Mouse (Mus musculus): ENCODE data around the gene Pla2g4a. TPM values are rescaled to one million over a fixed set of nuclear protein-coding genes. Genes with fewer than 3 reads are reported as not detected.

The Pla2g4a gene
- polyA plus RNA-seq, 1 experiment from 2014 or later, result 15.5 TPM

- H3K4me2 ChIP-seq, result no peak overlapping the region
- no peaks in the 10 kb centered on the region for H3K4me1 ChIP-seq (replicated peaks)
- no peak overlapping the region for H3K9ac ChIP-seq (replicated peaks)
- no peak for ATAC-seq (ENCODE audit: insufficient number of reproducible peaks, insufficient read depth, low FRiP score, low TSS enrichment, low read depth)
- H3K36me3 ChIP-seq, result no peaks in the 10 kb centered on the region
- H3K27ac ChIP-seq, result no peak overlapping the region
- no peaks in the 10 kb centered on the region for H3K9me3 ChIP-seq
- H3K27me3 ChIP-seq, result no peaks in the 10 kb centered on the region
- WGBS, result 79% methylated on average over 7 of the region's 7 CpGs
- H3K4me3 ChIP-seq (replicated peaks), result no peak overlapping the region
Observed at GRCm38 (mm10) chr1:149854867-149855266, 106.2 kb downstream of the Pla2g4a start.

DNA sequence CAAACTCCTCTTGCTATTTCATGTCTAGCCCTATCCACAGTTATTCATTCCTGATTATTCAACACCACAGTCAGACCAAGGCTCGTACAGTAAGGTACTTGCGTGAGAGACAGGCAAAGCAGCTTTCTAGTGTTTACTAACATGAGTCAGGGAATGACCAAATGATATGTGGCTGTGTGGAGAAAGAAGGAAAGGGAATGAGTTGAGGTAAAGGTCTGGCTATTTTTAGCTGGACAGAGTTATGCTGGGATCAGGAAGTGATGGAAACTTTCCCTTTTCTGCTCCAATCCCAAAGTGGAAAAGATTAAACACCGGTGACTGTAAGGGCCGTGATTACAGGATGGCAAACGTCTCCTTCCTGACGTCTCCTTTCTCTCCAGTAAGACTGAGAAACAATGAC is 114.4 kb downstream of the Pla2g4a start:
- Histone ChIP-seq H3K4me2 (no peak overlapping the region), H3K4me3 (replicated peaks) (no peak overlapping the region), H3K9ac (replicated peaks) (no peak overlapping the region), H3K27me3 (no peaks in the 10 kb centered on the region), H3K9me3 (no peaks in the 10 kb centered on the region), H3K4me1 (replicated peaks) (no peaks in the 10 kb centered on the region), H3K27ac (no peak overlapping the region), H3K36me3 (no peaks in the 10 kb centered on the region)
- 72% methylated on average over 6 of the region's 6 CpGs for WGBS
- ATAC-seq (ENCODE audit: insufficient number of reproducible peaks, insufficient read depth, low FRiP score, low TSS enrichment, low read depth), result no peak

GRCm38 (mm10) chr1:149841845-149842244 is 119.2 kb downstream of the Pla2g4a start:
- no peak overlapping the region for H3K4me2 ChIP-seq
- H3K9ac ChIP-seq (replicated peaks), result no peak overlapping the region
- H3K4me1 ChIP-seq (replicated peaks), result no peaks in the 10 kb centered on the region
- WGBS, result 97% methylated on average over 1 of the region's 1 CpGs
- no peaks in the 10 kb centered on the region for H3K27me3 ChIP-seq
- H3K36me3 ChIP-seq, result no peaks in the 10 kb centered on the region
- no peaks in the 10 kb centered on the region for H3K9me3 ChIP-seq
- no peak overlapping the region for H3K27ac ChIP-seq
- no peak for ATAC-seq (ENCODE audit: insufficient number of reproducible peaks, insufficient read depth, low FRiP score, low TSS enrichment, low read depth)
- no peak overlapping the region for H3K4me3 ChIP-seq (replicated peaks)

- Histone ChIP-seq H3K36me3 (no peaks in the 10 kb centered on the region), H3K4me1 (replicated peaks) (no peaks in the 10 kb centered on the region), H3K9ac (replicated peaks) (no peak overlapping the region), H3K4me3 (replicated peaks) (no peak overlapping the region), H3K27ac (no peak overlapping the region), H3K9me3 (no peaks in the 10 kb centered on the region), H3K27me3 (no peaks in the 10 kb centered on the region), H3K4me2 (no peak overlapping the region)
- no peak for ATAC-seq (ENCODE audit: insufficient number of reproducible peaks, insufficient read depth, low FRiP score, low TSS enrichment, low read depth)
- 87% methylated on average over 4 of the region's 4 CpGs for WGBS
Observed at GRCm38 (mm10) chr1:149840961-149841416, 120.1 kb downstream of the Pla2g4a start.

GRCm38 (mm10) chr1:149840312-149840930 is 120.7 kb downstream of the Pla2g4a start:
- no peak overlapping the region for H3K4me3 ChIP-seq (replicated peaks)
- H3K4me2 ChIP-seq, result no peak overlapping the region
- WGBS, result 91% methylated on average over 3 of the region's 3 CpGs
- H3K4me1 ChIP-seq (replicated peaks), result no peaks in the 10 kb centered on the region
- no peaks in the 10 kb centered on the region for H3K27me3 ChIP-seq
- no peaks in the 10 kb centered on the region for H3K9me3 ChIP-seq
- no peak overlapping the region for H3K27ac ChIP-seq
- H3K9ac ChIP-seq (replicated peaks), result no peak overlapping the region
- no peak for ATAC-seq (ENCODE audit: insufficient number of reproducible peaks, insufficient read depth, low FRiP score, low TSS enrichment, low read depth)
- H3K36me3 ChIP-seq, result no peaks in the 10 kb centered on the region

DNA sequence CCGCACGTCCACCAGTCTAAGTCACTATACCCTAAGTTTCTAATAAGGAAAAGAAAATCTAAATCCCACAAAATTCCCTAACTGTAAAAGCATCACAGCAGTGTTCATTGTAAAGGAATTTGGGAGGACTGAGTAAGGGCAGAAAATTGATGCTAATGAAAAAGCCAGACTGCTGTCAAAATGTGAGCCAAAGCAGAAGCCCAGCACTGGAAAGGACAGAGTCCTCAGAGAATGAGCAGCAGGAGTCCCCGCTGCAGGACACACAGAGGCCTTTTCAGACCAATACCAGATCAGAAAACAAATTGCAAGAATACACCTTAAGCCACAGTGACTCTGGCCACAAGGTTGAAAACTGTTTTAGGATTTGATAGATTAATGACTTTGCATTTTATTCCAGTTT is 124.6 kb downstream of the Pla2g4a start:
- H3K9me3 ChIP-seq, result no peaks in the 10 kb centered on the region
- 72% methylated on average over 3 of the region's 3 CpGs for WGBS
- ATAC-seq (ENCODE audit: insufficient number of reproducible peaks, insufficient read depth, low FRiP score, low TSS enrichment, low read depth), result no peak

GRCm38 (mm10) chr1:149833876-149834275 is 127.2 kb downstream of the Pla2g4a start:
- Histone ChIP-seq H3K4me1 (replicated peaks) (no peaks in the 10 kb centered on the region), H3K4me2 (no peak overlapping the region), H3K27ac (no peak overlapping the region), H3K9me3 (no peaks in the 10 kb centered on the region), H3K9ac (replicated peaks) (no peak overlapping the region), H3K36me3 (no peaks in the 10 kb centered on the region), H3K4me3 (replicated peaks) (no peak overlapping the region), H3K27me3 (no peaks in the 10 kb centered on the region)
- no peak for ATAC-seq (ENCODE audit: insufficient number of reproducible peaks, insufficient read depth, low FRiP score, low TSS enrichment, low read depth)
- WGBS, result 70% methylated on average over 2 of the region's 2 CpGs

More for the DNA sequence above, 124.6 kb downstream of the Pla2g4a start:
- no peak overlapping the region for H3K27ac ChIP-seq
- H3K4me2 ChIP-seq, result no peak overlapping the region
- H3K4me3 ChIP-seq (replicated peaks), result no peak overlapping the region
- H3K4me1 ChIP-seq (replicated peaks), result no peaks in the 10 kb centered on the region
- H3K27me3 ChIP-seq, result no peaks in the 10 kb centered on the region
- no peak overlapping the region for H3K9ac ChIP-seq (replicated peaks)
- H3K36me3 ChIP-seq, result no peaks in the 10 kb centered on the region

GRCm38 (mm10) chr1:149832952-149833351 is 128.1 kb downstream of the Pla2g4a start:
- 13% methylated on average over 2 of the region's 2 CpGs for WGBS
- peak; percentile 71; the same call in 1 of the 2 replicates for ATAC-seq (ENCODE audit: insufficient number of reproducible peaks, insufficient read depth, low FRiP score, low TSS enrichment, low read depth)
- Histone ChIP-seq H3K4me2 (no peak overlapping the region), H3K27ac (no peak overlapping the region), H3K9me3 (no peaks in the 10 kb centered on the region), H3K36me3 (no peaks in the 10 kb centered on the region), H3K27me3 (no peaks in the 10 kb centered on the region), H3K9ac (replicated peaks) (no peak overlapping the region), H3K4me1 (replicated peaks) (no peaks in the 10 kb centered on the region), H3K4me3 (replicated peaks) (no peak overlapping the region)

- Histone ChIP-seq H3K4me1 (replicated peaks) (no peaks in the 10 kb centered on the region), H3K36me3 (no peaks in the 10 kb centered on the region), H3K9me3 (no peaks in the 10 kb centered on the region), H3K9ac (replicated peaks) (no peak overlapping the region), H3K27ac (no peak overlapping the region), H3K27me3 (no peaks in the 10 kb centered on the region), H3K4me3 (replicated peaks) (no peak overlapping the region), H3K4me2 (no peak overlapping the region)
- ATAC-seq (ENCODE audit: insufficient number of reproducible peaks, insufficient read depth, low FRiP score, low TSS enrichment, low read depth), result no peak
- WGBS, result 76% methylated on average over 1 of the region's 1 CpGs
Observed at GRCm38 (mm10) chr1:149832514-149832913, 128.6 kb downstream of the Pla2g4a start.

GRCm38 (mm10) chr1:149831100-149831499 is 130.0 kb downstream of the Pla2g4a start:
- H3K9me3 ChIP-seq, result peaks cover 4% of the 10 kb centered on the region; the same call in 1 of the 2 replicates
- no peak overlapping the region for H3K27ac ChIP-seq
- no peaks in the 10 kb centered on the region for H3K27me3 ChIP-seq
- ATAC-seq (ENCODE audit: insufficient number of reproducible peaks, insufficient read depth, low FRiP score, low TSS enrichment, low read depth), result no peak
- no peak overlapping the region for H3K4me3 ChIP-seq (replicated peaks)
- H3K4me1 ChIP-seq (replicated peaks), result no peaks in the 10 kb centered on the region
- H3K4me2 ChIP-seq, result no peak overlapping the region
- H3K9ac ChIP-seq (replicated peaks), result no peak overlapping the region
- 85% methylated on average over 1 of the region's 1 CpGs for WGBS
- H3K36me3 ChIP-seq, result no peaks in the 10 kb centered on the region

- ATAC-seq (ENCODE audit: insufficient number of reproducible peaks, insufficient read depth, low FRiP score, low TSS enrichment, low read depth), result no peak
- H3K36me3 ChIP-seq, result no peaks in the 10 kb centered on the region
- WGBS, result 68% methylated on average over 4 of the region's 4 CpGs
Observed at GRCm38 (mm10) chr1:149813616-149814345, 147.3 kb downstream of the Pla2g4a start.

More at GRCm38 (mm10) chr1:149813616-149814345, 147.3 kb downstream of the Pla2g4a start:
- Histone ChIP-seq H3K4me2 (no peak overlapping the region), H3K9ac (replicated peaks) (no peak overlapping the region), H3K27ac (no peak overlapping the region), H3K4me3 (replicated peaks) (no peak overlapping the region), H3K9me3 (no peaks in the 10 kb centered on the region), H3K4me1 (replicated peaks) (no peaks in the 10 kb centered on the region), H3K27me3 (no peaks in the 10 kb centered on the region)
